Mouse (Mus musculus) thymus, adult 2 months (tissue): ENCODE data around the gene Rabep2.

Experiments
- CTCF ChIP-seq: fragments of 200-500 bp; IDR thresholded peaks from 2 replicates; pipeline ENCODE4 v1.5.1; 2012; ENCODE audit warnings: mild to moderate bottlenecking, control low read depth, low read length, moderate library complexity, borderline replicate concordance; ENCODE audit not compliant: control insufficient read depth, poor library complexity, insufficient read depth; ENCODE audit errors: extremely low read depth
- POLR2A ChIP-seq: fragments of 200-500 bp; IDR thresholded peaks from 2 replicates; pipeline ENCODE4 v1.6.1; 2012; ENCODE audit warnings: mild to moderate bottlenecking, low read length, control low read depth, moderate library complexity; ENCODE audit not compliant: control insufficient read depth, poor library complexity, insufficient read depth; ENCODE audit errors: extremely low read depth

- TF ChIP-seq CTCF = no peak
- no peak for TF ChIP-seq POLR2A
Observed at GRCm38 (mm10) chr7:126467834-126468627, 39.5 kb downstream of the Rabep2 start.
